Mouse (Mus musculus): Measurements from ENCODE around the gene Dnajb14. TPM values are rescaled to one million over a fixed set of nuclear protein-coding genes. Genes with fewer than 3 reads are reported as not detected.
A peak's percentile ranks its signal among the peaks of the same experiment; 100 is the strongest.

Dnajb14 gene
- polyA plus RNA-seq, 1 experiment, result 2.5 TPM

GRCm38 (mm10) chr3:137861436-137861835 lies 6.0 kb upstream of the Dnajb14 start:
- TF ChIP-seq GATA1 (IDR thresholded peaks at IDR 0.05; ENCODE audit: borderline replicate concordance, low read length) (no peak), FLI1 (IDR thresholded peaks at IDR 0.05; ENCODE audit: low read length) (no peak)
- H3K4me3 ChIP-seq (replicated peaks), result no peak overlapping the region

GRCm38 (mm10) chr3:137862600-137862999 lies 4.9 kb upstream of the Dnajb14 start:
- H3K4me3 ChIP-seq (replicated peaks), result peak overlapping the region; percentile 25
- peaks cover 3% of the 10 kb centered on the region; the same call in 1 of the 2 replicates for H3K9me3 ChIP-seq
- H3K27me3 ChIP-seq (replicated peaks), result no peaks in the 10 kb centered on the region
- peaks cover 47% of the 10 kb centered on the region for H3K4me1 ChIP-seq
- H3K36me3 ChIP-seq (replicated peaks; ENCODE audit: low read length), result peaks cover 21% of the 10 kb centered on the region
- TF ChIP-seq FLI1 (IDR thresholded peaks at IDR 0.05; ENCODE audit: low read length) (no peak), GATA1 (IDR thresholded peaks at IDR 0.05; ENCODE audit: borderline replicate concordance, low read length) (no peak)

More at GRCm38 (mm10) chr3:137861436-137861835, 6.0 kb upstream of the Dnajb14 start:
- Histone ChIP-seq H3K9me3 (peaks cover 3% of the 10 kb centered on the region; the same call in 1 of the 2 replicates), H3K36me3 (replicated peaks; ENCODE audit: low read length) (peaks cover 12% of the 10 kb centered on the region), H3K27me3 (replicated peaks) (no peaks in the 10 kb centered on the region), H3K4me1 (peaks cover 41% of the 10 kb centered on the region)

- Histone ChIP-seq H3K36me3 (replicated peaks; ENCODE audit: low read length) (peaks cover 21% of the 10 kb centered on the region), H3K27me3 (replicated peaks) (no peaks in the 10 kb centered on the region), H3K9me3 (peaks cover 3% of the 10 kb centered on the region; the same call in 1 of the 2 replicates), H3K4me1 (peaks cover 42% of the 10 kb centered on the region), H3K4me3 (replicated peaks) (peak overlapping the region; percentile 94)
- TF ChIP-seq FLI1 (IDR thresholded peaks at IDR 0.05; ENCODE audit: low read length) (no peak), GATA1 (IDR thresholded peaks at IDR 0.05; ENCODE audit: borderline replicate concordance, low read length) (no peak)
Observed at GRCm38 (mm10) chr3:137863330-137864123, 3.9 kb upstream of the Dnajb14 start.

GRCm38 (mm10) chr3:137864124-137864987 lies 3.1 kb upstream of the Dnajb14 start, which contains the start of gene H2afz:
TSS of gene H2afz (plus strand) at chr3:137864487.
- Histone ChIP-seq H3K27me3 (replicated peaks) (no peaks in the 10 kb centered on the region), H3K4me3 (replicated peaks) (peak within 1 kb of the TSS; percentile 94), H3K9me3 (peaks cover 3% of the 10 kb centered on the region; the same call in 1 of the 2 replicates), H3K36me3 (replicated peaks; ENCODE audit: low read length) (peaks cover 21% of the 10 kb centered on the region), H3K4me1 (peaks cover 42% of the 10 kb centered on the region)
- no peak for TF ChIP-seq GATA1 (IDR thresholded peaks at IDR 0.05; ENCODE audit: borderline replicate concordance, low read length)
- TF ChIP-seq FLI1 (IDR thresholded peaks at IDR 0.05; ENCODE audit: low read length), result no peak

GRCm38 (mm10) chr3:137864988-137865982 lies 2.2 kb upstream of the Dnajb14 start:
- H3K4me3 ChIP-seq (replicated peaks), result peak overlapping the region; percentile 94
- H3K27me3 ChIP-seq (replicated peaks), result no peaks in the 10 kb centered on the region
- TF ChIP-seq GATA1 (IDR thresholded peaks at IDR 0.05; ENCODE audit: borderline replicate concordance, low read length) (no peak), FLI1 (IDR thresholded peaks at IDR 0.05; ENCODE audit: low read length) (no peak)
- peaks cover 26% of the 10 kb centered on the region for H3K36me3 ChIP-seq (replicated peaks; ENCODE audit: low read length)
- H3K9me3 ChIP-seq, result peaks cover 3% of the 10 kb centered on the region; the same call in 1 of the 2 replicates
- peaks cover 38% of the 10 kb centered on the region for H3K4me1 ChIP-seq

- H3K4me3 ChIP-seq (replicated peaks), result peak overlapping the region; percentile 97
- peaks cover 1% of the 10 kb centered on the region; the same call in 1 of the 2 replicates for H3K9me3 ChIP-seq
- TF ChIP-seq FLI1 (IDR thresholded peaks at IDR 0.05; ENCODE audit: low read length) (no peak), GATA1 (IDR thresholded peaks at IDR 0.05; ENCODE audit: borderline replicate concordance, low read length) (no peak)
- peaks cover 27% of the 10 kb centered on the region for H3K4me1 ChIP-seq
- no peaks in the 10 kb centered on the region for H3K27me3 ChIP-seq (replicated peaks)
- H3K36me3 ChIP-seq (replicated peaks; ENCODE audit: low read length), result peaks cover 25% of the 10 kb centered on the region
Observed at GRCm38 (mm10) chr3:137867133-137867436, 390 bp upstream of the Dnajb14 start.

GRCm38 (mm10) chr3:137868094-137868913 lies 829 bp downstream of the Dnajb14 start:
- no peaks in the 10 kb centered on the region for H3K9me3 ChIP-seq
- no peaks in the 10 kb centered on the region for H3K27me3 ChIP-seq (replicated peaks)
- TF ChIP-seq GATA1 (IDR thresholded peaks at IDR 0.05; ENCODE audit: borderline replicate concordance, low read length) (no peak), FLI1 (IDR thresholded peaks at IDR 0.05; ENCODE audit: low read length) (no peak)
- peak overlapping the region; percentile 97 for H3K4me3 ChIP-seq (replicated peaks)
- peaks cover 33% of the 10 kb centered on the region for H3K36me3 ChIP-seq (replicated peaks; ENCODE audit: low read length)
- peaks cover 31% of the 10 kb centered on the region for H3K4me1 ChIP-seq

- Histone ChIP-seq H3K4me1 (peaks cover 27% of the 10 kb centered on the region), H3K9me3 (no peaks in the 10 kb centered on the region), H3K27me3 (replicated peaks) (no peaks in the 10 kb centered on the region), H3K4me3 (replicated peaks) (peak overlapping the region; percentile 69), H3K36me3 (replicated peaks; ENCODE audit: low read length) (peaks cover 39% of the 10 kb centered on the region)
- no peak for TF ChIP-seq GATA1 (IDR thresholded peaks at IDR 0.05; ENCODE audit: borderline replicate concordance, low read length)
- no peak for TF ChIP-seq FLI1 (IDR thresholded peaks at IDR 0.05; ENCODE audit: low read length)
Observed at GRCm38 (mm10) chr3:137869395-137869794, 1.9 kb downstream of the Dnajb14 start.

Measured in megakaryocyte, embryonic 14.5 days (primary cell).